Mouse (Mus musculus) brain, embryonic 18.5 days (tissue): Measurements from ENCODE around the gene Lars2.

Experiments used
- DNase-seq: peaks from one replicate; pipeline ENCODE4 v3.0.0-alpha.2; 2012; ENCODE audit warnings: low read depth, low spot score

Lars2 gene

GRCm38 (mm10) chr9:123506270-123507146 is 139.8 kb downstream of the Lars2 start:
- DNase-seq, result no peak

GRCm38 (mm10) chr9:123507380-123507779 is 140.7 kb downstream of the Lars2 start:
- no peak for DNase-seq

GRCm38 (mm10) chr9:123508986-123509385 is 142.3 kb downstream of the Lars2 start:
- no peak for DNase-seq

- DNase-seq, result no peak
These were observed 143.2 kb downstream of the Lars2 start for GRCm38 (mm10) chr9:123509638-123510604.

GRCm38 (mm10) chr9:123510926-123511325 is 144.2 kb downstream of the Lars2 start:
- no peak for DNase-seq
